Mouse (Mus musculus) testis, adult 2 months (tissue): ENCODE data around the gene Klf2.

ENCODE experiments used
- CTCF ChIP-seq: fragments of 200-500 bp; IDR thresholded peaks from 2 replicates; pipeline ENCODE4 v1.5.1; 2012; ENCODE audit warnings: low read depth, mild to moderate bottlenecking, inconsistent platforms, low read length, moderate library complexity; ENCODE audit not compliant: control insufficient read depth, insufficient read depth, insufficient replicate concordance
- POLR2A ChIP-seq: fragments of 200-500 bp; IDR thresholded peaks from 2 replicates; pipeline ENCODE4 v1.6.1; 2012; ENCODE audit warnings: low read depth, mild to moderate bottlenecking, inconsistent platforms, low read length, moderate library complexity; ENCODE audit not compliant: control insufficient read depth

- TF ChIP-seq CTCF (no peak), POLR2A (no peak)
These were observed 11.9 kb upstream of the Klf2 start for GRCm38 (mm10) chr8:72306913-72307312.
